Mouse (Mus musculus) stomach, postnatal 0 days (tissue): ENCODE measurements at regions not wholly inside any gene's neighbourhood (a gene's known extent, or its start where the extent isn't known, plus 50 kb on each side); places are given as distances from the start of the nearest gene placed in this dataset.

Experiments
- CTCF ChIP-seq: IDR thresholded peaks from 2 replicates; pipeline ENCODE4 v1.5.1; 2016; ENCODE audit warnings: antibody characterized with exemption, low read depth, mild to moderate bottlenecking, moderate library complexity
- EP300 ChIP-seq: optimal IDR thresholded peaks from 2 replicates; pipeline ENCODE3; 2016; ENCODE audit warnings: antibody characterized with exemption

DNA sequence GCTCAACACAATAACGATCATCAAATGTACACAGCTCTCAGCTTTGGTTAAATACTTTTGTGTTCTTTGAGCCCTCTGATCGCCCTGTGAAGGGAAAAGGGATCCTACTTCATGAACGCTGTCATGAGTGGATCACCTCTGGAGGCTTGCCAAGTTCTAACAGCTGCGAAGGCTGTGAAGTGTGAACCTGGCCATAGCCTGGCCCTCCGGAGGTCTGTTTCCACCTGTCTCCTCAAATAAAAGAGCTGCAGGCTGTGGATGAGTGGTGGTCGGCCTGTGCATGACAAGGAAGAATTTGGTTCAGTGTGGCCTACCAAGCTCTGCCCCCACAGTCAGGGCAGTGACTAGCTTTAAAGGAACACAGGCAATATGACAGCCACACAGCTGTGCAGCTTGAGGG, 122.0 kb downstream of the Gm12728 start:
- TF ChIP-seq CTCF (no peak), EP300 (no peak)
